Mouse (Mus musculus) forebrain, embryonic 14.5 days (tissue): ENCODE data around the gene Anks3. TPM values are rescaled to one million over a fixed set of nuclear protein-coding genes. Genes with fewer than 3 reads are reported as not detected.

ENCODE experiments used
- ATAC-seq: fragments of 200-750 bp; cut with Nextera tagmentation; 2 replicates; pipeline ENCODE4 v1.8.0; 2017; ENCODE audit warnings: mild to moderate bottlenecking, moderate library complexity
- DNase-seq: peaks from one replicate; pipeline ENCODE4 v3.0.0-alpha.2; 2015; ENCODE audit warnings: low spot score
- H3K27ac ChIP-seq: fragments of 300-500 bp; sonication (generic); 2 replicates; pipeline ENCODE4 v1.5.1; 2014; ENCODE audit warnings: low read depth, mild to moderate bottlenecking, control low read depth, low read length, moderate library complexity
- H3K27me3 ChIP-seq: fragments of 300-500 bp; sonication (generic); replicated peaks from 2 replicates; pipeline ENCODE4 v1.6.1; 2014; ENCODE audit warnings: low read length, control low read depth, mixed read lengths; ENCODE audit not compliant: control insufficient read depth, insufficient read depth
- H3K36me3 ChIP-seq: fragments of 300-500 bp; sonication (generic); 2 replicates; pipeline ENCODE4 v1.6.1; 2014; ENCODE audit warnings: low read length, control low read depth; ENCODE audit not compliant: control insufficient read depth, insufficient read depth
- H3K4me1 ChIP-seq: fragments of 300-500 bp; sonication (generic); 2 replicates; pipeline ENCODE4 v1.6.1; 2014; ENCODE audit warnings: antibody characterized with exemption, low read length, control low read depth; ENCODE audit not compliant: control insufficient read depth, insufficient read depth
- H3K4me2 ChIP-seq: fragments of 300-500 bp; sonication (generic); 2 replicates; pipeline ENCODE4 v1.6.1; 2014; ENCODE audit warnings: mild to moderate bottlenecking, control low read depth, low read length
- H3K4me3 ChIP-seq: fragments of 300-500 bp; sonication (generic); 2 replicates; pipeline ENCODE4 v1.5.1; 2014; ENCODE audit warnings: low read depth, low read length, control low read depth
- H3K9ac ChIP-seq: fragments of 300-500 bp; sonication (generic); 2 replicates; pipeline ENCODE4 v1.6.1; 2014; ENCODE audit warnings: mild to moderate bottlenecking, low read length, control low read depth, moderate library complexity
- H3K9me3 ChIP-seq: fragments of 300-500 bp; sonication (generic); replicated peaks from 2 replicates; pipeline ENCODE4 v1.6.1; 2016; ENCODE audit warnings: low read length, control low read depth, mixed read lengths; ENCODE audit not compliant: control insufficient read depth
- WGBS: fragments of 180-500 bp; shearing (Covaris S2); extraction: QIAGEN DNeasy Blood & Tissue Kit; methylation state at CpG from one replicate; pipeline ENCODE4 v1.1.7; 2014; 5-methylcytosine and 5-hydroxymethylcytosine counted together
- polyA plus RNA-seq: library from polyadenylated mRNA; unstranded; fragments of >200 nt; fragmentation: Nextera tagmentation; extraction: Ambion mirVana; gene quantifications from 2 replicates; pipeline ENCODE4 v1.2.1, GENCODE M21; 2014

The Anks3 gene
- polyA plus RNA-seq, 1 experiment from 2014 or later = 49.3 TPM

GRCm38 (mm10) chr16:5000611-5001010 lies 36.6 kb upstream of the Anks3 start:
- DNase-seq = no peak
- H3K9me3 ChIP-seq = no peaks in the 10 kb centered on the region
- WGBS = 58% methylated on average over 3 of the region's 3 CpGs
- no peak overlapping the region for H3K27ac ChIP-seq
- H3K4me2 ChIP-seq = no peak overlapping the region
- no peaks in the 10 kb centered on the region for H3K27me3 ChIP-seq
- H3K9ac ChIP-seq = no peak overlapping the region
- no peaks in the 10 kb centered on the region for H3K36me3 ChIP-seq
- ATAC-seq = no peak
- no peak overlapping the region for H3K4me3 ChIP-seq
- no peaks in the 10 kb centered on the region for H3K4me1 ChIP-seq

GRCm38 (mm10) chr16:4998984-4999383 lies 35.0 kb upstream of the Anks3 start:
- 78% methylated on average over 1 of the region's 1 CpGs for WGBS
- Histone ChIP-seq H3K4me1 (no peaks in the 10 kb centered on the region), H3K36me3 (no peaks in the 10 kb centered on the region), H3K4me2 (no peak overlapping the region), H3K9ac (no peak overlapping the region), H3K27ac (no peak overlapping the region), H3K4me3 (no peak overlapping the region), H3K27me3 (no peaks in the 10 kb centered on the region), H3K9me3 (no peaks in the 10 kb centered on the region)
- ATAC-seq (no peak), DNase-seq (no peak)

DNA sequence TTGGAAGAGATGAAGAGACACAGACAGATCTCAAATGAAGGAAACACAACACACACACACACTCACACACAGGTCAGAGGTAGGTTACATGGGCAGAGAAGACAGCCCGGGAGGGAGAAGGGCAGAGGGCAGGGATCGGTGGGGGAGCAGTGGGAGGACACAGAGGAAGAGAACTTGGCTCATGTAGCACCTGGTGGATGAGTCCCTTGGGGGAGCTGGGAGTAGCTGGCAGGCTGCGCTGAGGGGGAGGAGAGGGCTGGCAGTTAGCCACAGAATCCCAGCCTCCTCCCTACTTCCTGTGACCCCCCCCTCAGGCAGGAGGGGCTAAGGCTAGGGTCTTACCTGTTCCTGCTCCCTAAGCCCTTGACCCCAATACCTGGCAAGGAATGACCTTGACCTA lies 33.5 kb upstream of the Anks3 start, which contains the start of gene Sept12:
Sept12 (minus strand) TSS at position 300 of the 400 bp plus-strand sequence.
- no peaks in the 10 kb centered on the region for H3K9me3 ChIP-seq
- no peak for DNase-seq
- WGBS = 50% methylated on average over 3 of the region's 3 CpGs
- H3K27me3 ChIP-seq = no peaks in the 10 kb centered on the region
- no peak within 1 kb of the TSS for H3K27ac ChIP-seq
- no peak within 1 kb of the TSS for H3K4me3 ChIP-seq
- H3K4me1 ChIP-seq = no peaks in the 10 kb centered on the region
- H3K36me3 ChIP-seq = no peaks in the 10 kb centered on the region
- no peak within 1 kb of the TSS for H3K4me2 ChIP-seq
- no peak within 1 kb of the TSS for H3K9ac ChIP-seq
- no peak for ATAC-seq

DNA sequence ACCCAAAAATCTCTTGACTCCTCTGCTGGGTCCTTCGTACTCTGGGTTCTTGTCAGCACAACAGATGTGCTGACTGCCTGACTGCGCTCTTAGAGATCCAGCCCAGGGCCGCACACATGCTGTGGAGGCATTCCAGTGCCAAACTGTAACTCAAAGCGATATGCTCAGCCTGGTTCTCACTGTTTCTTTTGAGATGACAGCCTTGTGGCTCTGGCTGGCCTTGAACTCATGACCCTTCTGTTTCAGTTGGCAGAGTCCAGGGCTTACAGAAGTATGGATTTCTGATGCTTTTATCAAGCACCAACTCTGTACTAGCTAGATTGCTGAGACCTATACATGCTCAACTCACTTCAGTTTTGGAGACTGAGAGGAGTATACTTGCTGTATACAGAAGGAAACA lies 29.3 kb upstream of the Anks3 start:
- 85% methylated on average over 4 of the region's 4 CpGs for WGBS

GRCm38 (mm10) chr16:4984717-4985116 lies 20.7 kb upstream of the Anks3 start:
- H3K4me1 ChIP-seq = no peaks in the 10 kb centered on the region
- no peak overlapping the region for H3K27ac ChIP-seq
- H3K27me3 ChIP-seq = no peaks in the 10 kb centered on the region
- ATAC-seq (no peak), DNase-seq (no peak)
- no peak overlapping the region for H3K4me2 ChIP-seq
- H3K9me3 ChIP-seq = no peaks in the 10 kb centered on the region
- 93% methylated on average over 12 of the region's 12 CpGs for WGBS
- H3K9ac ChIP-seq = no peak overlapping the region
- no peak overlapping the region for H3K4me3 ChIP-seq
- no peaks in the 10 kb centered on the region for H3K36me3 ChIP-seq

More for the DNA sequence above, 29.3 kb upstream of the Anks3 start:
- H3K4me2 ChIP-seq = no peak overlapping the region
- H3K27me3 ChIP-seq = no peaks in the 10 kb centered on the region
- H3K4me3 ChIP-seq = no peak overlapping the region
- ATAC-seq (no peak), DNase-seq (no peak)
- no peak overlapping the region for H3K27ac ChIP-seq
- H3K36me3 ChIP-seq = no peaks in the 10 kb centered on the region
- no peak overlapping the region for H3K9ac ChIP-seq
- H3K9me3 ChIP-seq = no peaks in the 10 kb centered on the region
- H3K4me1 ChIP-seq = no peaks in the 10 kb centered on the region

- H3K27ac ChIP-seq = no peak overlapping the region
- DNase-seq (peak; percentile 49), ATAC-seq (no peak)
- H3K27me3 ChIP-seq = no peaks in the 10 kb centered on the region
- no peaks in the 10 kb centered on the region for H3K4me1 ChIP-seq
- no peak overlapping the region for H3K4me2 ChIP-seq
- 62% methylated on average over 4 of the region's 4 CpGs for WGBS
- H3K9me3 ChIP-seq = no peaks in the 10 kb centered on the region
- H3K4me3 ChIP-seq = no peak overlapping the region
- H3K36me3 ChIP-seq = no peaks in the 10 kb centered on the region
- H3K9ac ChIP-seq = no peak overlapping the region
Measured at GRCm38 (mm10) chr16:4979755-4980380, 15.9 kb upstream of the Anks3 start.

DNA sequence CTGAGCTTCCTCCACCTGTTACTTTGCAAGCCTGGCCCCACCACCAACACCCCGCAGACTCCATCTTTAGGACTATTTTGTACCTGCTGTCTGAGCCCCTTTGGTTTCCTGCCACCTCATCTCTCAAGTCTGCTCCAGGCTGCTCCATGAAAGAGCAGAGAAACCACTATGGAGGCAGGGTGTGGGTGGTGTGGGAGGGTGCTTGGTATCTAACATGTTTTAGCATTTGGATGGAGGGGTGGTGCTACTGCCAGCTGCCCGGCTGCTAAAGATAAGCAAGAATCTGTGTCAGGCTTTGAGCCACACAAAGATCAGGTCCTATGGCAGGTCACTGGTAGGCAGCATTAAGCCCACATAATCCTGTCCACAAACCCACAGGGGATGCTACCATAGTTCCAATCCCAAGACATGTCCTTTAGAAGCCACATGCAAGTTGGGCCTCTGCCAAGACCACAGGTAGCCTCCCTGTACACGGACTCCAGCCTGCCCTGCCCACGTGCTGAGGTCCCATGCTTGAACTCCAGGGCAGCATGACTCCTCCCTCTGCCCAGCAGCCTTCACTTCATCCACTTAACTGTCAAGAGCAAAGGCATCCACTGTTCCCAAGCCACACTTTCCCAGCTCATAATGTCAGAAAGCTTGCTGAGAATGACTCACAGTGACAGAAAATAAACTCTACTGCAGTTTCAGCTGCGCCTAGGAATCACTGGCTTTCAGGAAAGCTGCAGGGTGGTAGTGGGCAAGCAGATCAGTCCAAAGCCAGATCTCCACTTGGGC lies 14.5 kb upstream of the Anks3 start:
- no peak for DNase-seq
- Histone ChIP-seq H3K9me3 (no peaks in the 10 kb centered on the region), H3K9ac (no peak overlapping the region), H3K4me1 (no peaks in the 10 kb centered on the region), H3K27ac (no peak overlapping the region), H3K36me3 (no peaks in the 10 kb centered on the region), H3K4me2 (no peak overlapping the region), H3K4me3 (no peak overlapping the region), H3K27me3 (no peaks in the 10 kb centered on the region)
- ATAC-seq = no peak
- WGBS = 73% methylated on average over 5 of the region's 5 CpGs

GRCm38 (mm10) chr16:4976180-4976579 lies 12.2 kb upstream of the Anks3 start:
- Histone ChIP-seq H3K36me3 (no peaks in the 10 kb centered on the region), H3K9ac (no peak overlapping the region), H3K9me3 (no peaks in the 10 kb centered on the region), H3K4me1 (no peaks in the 10 kb centered on the region), H3K27me3 (no peaks in the 10 kb centered on the region), H3K4me3 (no peak overlapping the region), H3K27ac (no peak overlapping the region), H3K4me2 (no peak overlapping the region)
- DNase-seq (no peak), ATAC-seq (no peak)
- 77% methylated on average over 2 of the region's 2 CpGs for WGBS

DNA sequence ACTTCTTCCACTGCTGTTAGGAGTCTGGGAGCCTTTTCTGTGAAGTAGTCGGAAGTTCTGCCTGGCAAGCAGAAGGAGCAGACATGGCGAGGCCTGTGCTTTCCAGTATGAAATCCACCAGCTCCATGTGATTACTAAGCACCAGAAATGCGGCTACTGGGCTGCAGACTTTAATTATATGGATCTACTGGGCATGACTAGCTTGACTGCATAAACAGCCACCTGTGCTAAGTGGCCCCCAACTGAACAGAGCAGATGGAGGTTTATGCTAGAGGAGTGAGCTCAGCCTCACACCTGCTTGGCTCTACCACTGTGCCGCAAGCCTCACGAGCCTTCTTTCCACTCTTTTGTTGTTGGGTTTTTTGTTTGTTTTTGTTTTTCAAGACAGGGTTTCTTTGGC lies 10.5 kb upstream of the Anks3 start:
- no peak overlapping the region for H3K4me2 ChIP-seq
- 75% methylated on average over 5 of the region's 5 CpGs for WGBS
- DNase-seq (no peak), ATAC-seq (no peak)
- no peaks in the 10 kb centered on the region for H3K27me3 ChIP-seq
- H3K4me1 ChIP-seq = no peaks in the 10 kb centered on the region
- H3K36me3 ChIP-seq = no peaks in the 10 kb centered on the region
- no peak overlapping the region for H3K9ac ChIP-seq
- H3K9me3 ChIP-seq = no peaks in the 10 kb centered on the region
- H3K27ac ChIP-seq = no peak overlapping the region
- H3K4me3 ChIP-seq = no peak overlapping the region
